Mouse (Mus musculus): ENCODE measurements at regions not wholly inside any gene's neighbourhood (a gene's known extent, or its start where the extent isn't known, plus 50 kb on each side); places are given as distances from the start of the nearest gene placed in this dataset.
A peak's percentile ranks its signal among the peaks of the same experiment; 100 is the strongest.

DNA sequence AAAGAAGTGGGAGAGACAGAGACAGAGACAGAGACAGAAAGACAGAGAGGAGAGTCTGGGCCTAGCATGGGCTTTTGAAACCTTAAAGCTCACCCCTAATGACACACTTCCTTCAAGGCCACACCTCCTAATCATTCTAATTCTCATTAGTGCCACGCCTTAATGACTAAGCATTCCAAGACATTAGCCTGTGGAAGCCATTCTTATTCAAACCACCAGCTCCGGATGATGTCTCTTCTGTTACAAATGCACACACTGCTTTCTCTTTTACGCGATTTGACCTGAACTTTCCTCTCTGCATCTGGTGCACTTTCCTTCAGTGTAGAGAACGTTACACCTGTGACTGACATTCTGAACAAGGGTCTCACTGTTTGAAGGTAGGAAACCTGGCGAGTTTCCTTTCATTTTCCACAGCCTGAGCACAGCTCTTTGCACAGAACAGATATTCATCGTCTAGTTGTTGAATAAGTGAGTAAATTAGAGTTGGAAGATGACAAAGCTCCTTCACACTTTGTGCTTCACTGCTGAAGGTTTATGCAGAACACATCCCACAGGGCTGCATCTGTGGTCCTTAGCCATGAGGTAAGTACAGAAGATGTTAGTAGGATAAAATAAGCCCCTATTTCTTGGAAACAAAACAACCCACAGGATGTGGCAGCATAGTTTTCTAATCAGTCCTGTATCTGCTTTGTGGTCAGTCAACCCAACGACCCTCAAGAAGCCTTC, 116.8 kb downstream of the Faxc start:
- DNase-seq (ENCODE audit: low spot score in 2 of 2), result no peak

DNA sequence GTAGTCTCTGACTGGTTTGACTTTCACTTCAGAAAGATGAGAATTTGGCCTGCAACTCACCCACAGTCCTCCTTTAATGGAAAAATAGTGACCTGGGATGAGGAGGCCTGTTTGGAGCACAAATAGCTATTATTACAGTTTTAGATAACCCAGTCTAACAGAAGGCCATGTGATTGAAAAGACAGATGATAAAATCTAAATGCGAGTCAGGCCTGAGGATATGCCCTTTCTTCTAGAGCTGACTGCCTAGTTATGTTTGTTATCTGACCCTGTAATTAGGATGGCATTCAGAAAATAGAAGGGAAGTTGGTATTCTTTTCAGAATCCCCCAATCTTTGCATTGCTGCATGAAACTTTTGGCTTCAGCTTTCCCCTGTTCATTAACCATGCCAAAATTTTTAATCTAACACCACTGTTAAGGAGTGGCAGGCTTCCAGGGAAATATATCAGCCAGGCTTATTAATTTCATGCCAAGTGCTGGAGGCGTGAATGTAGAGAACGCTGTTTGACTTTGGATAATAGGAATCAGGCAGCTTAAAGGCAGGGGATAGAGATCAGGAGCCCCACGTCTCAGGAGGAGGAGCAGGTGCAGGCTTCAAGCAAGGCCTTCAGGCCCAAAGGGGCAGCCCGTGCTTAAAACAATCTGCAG, 135.8 kb downstream of the Faxc start:
- no peak for DNase-seq (ENCODE audit: low spot score in 2 of 2)

DNA sequence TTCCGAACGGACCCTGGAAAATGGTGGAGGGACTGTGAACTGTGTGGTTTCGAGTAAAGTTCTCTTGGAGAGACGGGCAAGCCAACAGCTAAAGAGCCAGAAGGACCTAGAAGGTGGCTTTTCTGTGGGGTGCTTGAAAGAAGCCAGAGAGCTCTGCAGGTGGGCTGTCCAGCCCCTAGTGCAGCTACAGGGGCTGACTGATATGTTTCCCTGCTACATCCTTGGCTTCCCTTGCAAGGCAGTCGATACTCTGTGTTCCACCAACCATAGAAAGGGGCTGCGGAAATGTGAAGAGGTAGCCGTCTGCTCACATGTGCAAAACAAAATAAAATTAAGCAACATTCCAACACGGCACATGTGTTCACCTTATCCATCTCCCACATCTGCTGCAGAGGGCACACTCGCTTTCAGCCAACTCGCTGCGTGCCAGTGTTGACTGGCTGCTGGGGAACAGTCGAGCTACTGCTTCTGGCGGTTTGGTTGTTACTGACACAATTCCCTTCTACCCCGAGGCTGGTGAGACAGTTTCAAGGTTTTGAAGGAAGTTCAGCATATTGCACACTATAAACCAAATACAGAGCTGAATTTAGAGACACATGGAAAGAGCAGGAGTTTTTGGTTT, 136.7 kb downstream of the Faxc start:
- DNase-seq (ENCODE audit: low spot score in 2 of 2), result no peak

DNA sequence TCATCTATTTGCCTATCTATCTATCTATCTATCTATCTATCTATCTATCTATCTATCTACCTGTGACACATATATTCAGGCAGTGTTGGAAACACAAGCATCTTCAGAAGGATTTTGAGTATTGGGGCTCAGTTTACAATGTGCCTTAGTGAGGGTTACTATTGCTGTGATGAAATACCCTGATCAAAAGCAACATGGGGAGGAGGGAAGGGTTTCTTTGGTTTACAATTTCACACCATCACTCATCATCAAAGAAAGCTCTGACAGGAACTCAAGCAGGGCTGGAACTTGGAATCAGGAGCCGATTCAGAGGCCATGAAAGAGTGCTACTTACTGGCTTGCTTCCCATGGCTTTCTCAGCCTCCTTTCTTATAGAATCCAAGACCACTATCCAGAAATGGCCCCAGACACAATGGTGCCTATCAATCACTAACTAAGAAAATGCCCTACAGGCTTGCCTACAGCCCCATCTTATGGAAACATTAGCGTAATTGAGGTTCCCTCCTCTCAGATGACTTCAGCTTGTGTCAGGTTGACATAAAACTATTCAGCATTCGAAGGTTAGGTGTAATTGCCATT, 157.2 kb downstream of the Faxc start:
- no peak for DNase-seq (ENCODE audit: low spot score in 2 of 2)

DNA sequence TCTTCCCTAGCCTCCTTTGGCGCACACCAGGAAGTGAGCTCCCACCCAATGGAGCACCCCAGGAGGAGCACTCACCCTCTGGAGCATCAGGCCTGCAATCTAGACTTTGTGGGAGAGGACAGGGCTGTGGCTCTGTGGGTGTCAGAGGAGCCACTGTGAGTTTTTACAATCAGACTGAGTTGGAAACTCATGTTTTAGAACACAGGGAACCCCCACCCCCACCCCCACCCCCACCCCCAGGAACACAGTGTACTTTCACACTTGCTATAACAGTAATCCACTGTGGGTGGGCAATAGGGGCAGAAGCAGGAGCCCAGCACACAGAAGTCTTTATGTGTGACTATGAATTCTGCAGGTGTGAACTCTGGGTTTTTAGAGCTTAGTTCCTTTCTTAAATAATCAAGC, 158.5 kb downstream of the Faxc start:
- no peak for DNase-seq (ENCODE audit: low spot score in 2 of 2)

DNA sequence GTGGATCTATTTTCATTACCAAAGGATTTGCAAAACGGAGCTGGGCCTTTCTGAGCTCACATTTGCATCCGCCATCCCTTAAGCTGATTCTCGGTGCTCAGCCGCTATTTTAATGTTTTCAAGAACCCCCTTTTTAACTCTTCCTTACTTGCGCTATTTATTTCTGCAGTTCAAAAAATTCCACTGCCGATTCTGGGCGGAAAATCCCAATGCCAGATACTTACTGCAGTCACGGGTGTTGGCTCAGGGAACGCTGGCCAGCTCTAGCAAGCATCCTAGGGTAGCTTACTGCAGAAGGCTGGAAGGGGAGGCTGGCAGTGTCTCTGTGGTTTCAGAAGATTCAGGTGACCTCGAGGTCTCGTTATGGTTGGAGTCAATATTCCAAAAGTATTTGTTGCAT, 159.4 kb downstream of the Faxc start:
- DNase-seq (ENCODE audit: low spot score in 2 of 2), result no peak

DNA sequence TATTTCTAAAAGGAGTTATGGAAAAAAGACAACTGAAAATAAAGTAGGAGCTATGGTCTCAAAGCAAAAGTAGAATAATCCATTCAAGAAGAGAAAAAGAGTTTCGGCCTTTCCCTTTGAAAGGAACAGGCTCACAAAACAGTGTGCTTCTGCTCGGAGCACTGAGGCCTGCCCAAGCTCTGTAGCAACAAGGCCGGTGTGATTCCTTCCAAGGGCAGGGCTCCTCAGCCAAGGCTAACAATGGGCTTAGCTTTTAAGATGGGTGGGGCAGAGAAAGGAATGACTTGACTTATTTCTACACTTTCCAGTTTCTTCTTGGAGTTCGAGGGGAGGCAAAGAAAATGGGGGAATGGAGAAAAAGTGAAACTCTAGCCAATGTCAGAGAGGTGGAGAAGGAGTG, 161.4 kb downstream of the Faxc start:
- no peak for DNase-seq (ENCODE audit: low spot score in 2 of 2)

DNA sequence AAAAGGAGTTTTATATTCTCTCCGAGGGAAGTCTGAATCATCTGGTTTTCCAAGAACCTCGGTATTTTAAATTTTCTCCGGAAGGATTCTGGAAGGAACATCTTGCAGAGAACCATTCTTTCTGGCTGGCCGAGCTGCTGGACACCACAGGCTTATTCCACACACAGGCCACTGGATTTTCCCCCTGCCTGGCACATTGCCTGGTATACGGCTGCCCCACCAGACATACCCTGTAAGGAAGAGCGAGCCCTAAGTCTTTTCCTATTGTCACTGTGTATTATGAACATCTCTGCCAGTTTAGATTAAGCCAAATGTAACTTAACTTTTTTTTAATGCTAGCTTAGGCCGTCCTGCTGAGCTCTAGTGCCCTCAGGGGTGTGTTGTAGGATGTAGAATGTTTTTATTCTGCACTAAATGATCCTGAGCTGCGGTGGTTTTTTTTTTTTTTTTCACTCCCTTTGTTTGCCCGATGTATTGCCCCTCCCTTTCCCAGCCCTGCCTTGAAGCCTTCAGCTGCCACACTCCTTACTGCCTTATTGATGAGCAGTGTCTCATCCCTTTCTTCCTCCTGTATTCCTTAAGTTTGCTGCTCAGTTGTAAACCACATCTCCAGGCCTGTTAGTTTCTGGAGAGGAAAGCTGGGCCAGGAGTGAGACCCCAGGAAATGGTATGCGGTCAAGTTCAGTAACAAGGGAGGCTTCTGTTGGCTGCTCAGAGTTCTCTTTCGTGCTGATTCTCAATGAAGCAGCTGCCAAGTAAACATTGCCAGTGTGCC, 164.3 kb downstream of the Faxc start:
- DNase-seq (ENCODE audit: low spot score in 2 of 2), result peak; percentile 23 to 25

DNA sequence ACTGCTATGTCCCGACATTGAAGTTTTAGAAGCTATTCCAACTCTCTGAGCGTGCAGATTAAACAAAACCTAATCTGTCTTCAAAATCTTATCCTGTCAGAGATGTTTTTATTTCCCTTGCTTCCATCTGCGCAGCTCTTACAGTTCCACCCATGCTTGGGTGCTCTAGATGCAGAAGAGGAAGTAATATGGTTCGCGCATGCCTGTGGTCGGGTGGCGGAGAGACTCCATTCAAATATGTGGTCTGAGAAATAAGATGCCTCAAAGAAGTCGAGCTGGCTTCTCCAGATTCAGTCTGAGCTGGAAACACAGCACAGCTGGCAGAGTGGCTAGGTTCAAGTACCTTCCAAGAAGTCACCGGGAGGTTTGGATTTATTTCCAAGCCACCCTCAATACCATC, 167.5 kb downstream of the Faxc start:
- no peak for DNase-seq (ENCODE audit: low spot score in 2 of 2)

DNA sequence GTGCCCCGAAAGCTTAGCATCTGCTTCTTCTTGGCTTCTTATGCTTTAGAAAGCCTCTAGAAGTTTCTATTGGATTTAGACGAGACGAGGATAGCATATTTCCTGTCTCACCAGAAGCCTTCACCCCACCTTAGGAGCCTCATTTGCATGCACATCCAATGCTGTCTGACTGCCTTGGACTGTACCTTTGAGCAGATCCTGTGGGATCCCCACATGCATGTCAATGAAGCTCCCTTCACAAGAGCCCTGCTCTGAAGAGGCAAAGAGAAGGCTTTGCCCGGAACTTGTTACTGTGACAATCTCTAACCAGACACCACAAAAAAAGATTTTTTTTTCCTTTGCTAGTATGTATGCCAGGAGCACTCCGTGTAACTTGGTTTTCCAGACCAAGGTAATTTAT, 171.3 kb downstream of the Faxc start:
- no peak for DNase-seq (ENCODE audit: low spot score in 2 of 2)

DNA sequence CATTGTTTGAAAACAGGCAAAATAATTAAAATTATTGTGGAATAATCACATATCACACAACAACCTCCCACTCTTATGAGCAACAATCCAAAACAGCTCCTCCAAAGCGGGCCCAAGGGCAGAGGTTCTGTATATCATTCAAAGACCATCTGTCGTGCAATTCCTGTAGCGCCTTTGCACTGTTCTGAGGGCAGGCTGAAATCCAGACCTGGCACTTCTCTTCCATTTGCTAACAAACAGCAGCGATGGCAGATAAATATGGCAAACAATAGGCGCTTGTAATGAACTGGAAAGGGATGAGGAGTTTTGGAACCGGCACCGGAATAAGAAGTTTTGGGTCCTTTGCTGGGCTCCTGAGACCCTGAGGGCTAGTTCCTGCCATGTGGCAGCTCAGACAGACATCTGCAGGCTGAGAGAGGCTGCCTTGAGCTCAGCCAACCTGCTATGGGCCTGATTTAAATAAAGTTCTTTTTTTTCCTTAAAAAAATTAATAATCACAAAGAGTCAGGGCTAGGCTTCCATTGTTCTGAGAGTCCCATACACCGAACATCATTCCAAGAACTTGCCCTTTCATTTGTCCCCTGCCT, 172.0 kb downstream of the Faxc start:
- no peak for DNase-seq (ENCODE audit: low spot score in 2 of 2)

DNA sequence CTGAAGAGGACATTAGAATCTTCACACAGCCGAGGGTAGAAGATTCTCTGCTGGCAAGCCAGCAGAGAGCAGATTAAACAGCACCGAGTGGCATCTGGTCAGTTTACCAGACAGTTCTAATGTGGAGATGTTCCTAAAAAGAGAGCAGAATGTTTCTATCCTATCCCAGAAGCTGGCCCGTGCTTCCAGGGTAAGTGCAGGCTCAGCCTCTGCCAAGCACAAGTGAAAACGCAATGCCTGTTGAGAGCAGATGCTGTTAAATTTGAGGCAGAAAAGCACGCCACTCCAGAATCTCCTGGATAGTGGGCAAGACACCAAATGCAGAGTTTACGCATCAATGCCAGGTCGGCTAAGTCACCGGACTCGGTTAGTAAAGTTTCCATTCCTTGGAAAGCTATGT, 175.8 kb downstream of the Faxc start:
- peak in 1 of 2 experiments; percentile 21 for DNase-seq (ENCODE audit: low spot score in 2 of 2)

DNA sequence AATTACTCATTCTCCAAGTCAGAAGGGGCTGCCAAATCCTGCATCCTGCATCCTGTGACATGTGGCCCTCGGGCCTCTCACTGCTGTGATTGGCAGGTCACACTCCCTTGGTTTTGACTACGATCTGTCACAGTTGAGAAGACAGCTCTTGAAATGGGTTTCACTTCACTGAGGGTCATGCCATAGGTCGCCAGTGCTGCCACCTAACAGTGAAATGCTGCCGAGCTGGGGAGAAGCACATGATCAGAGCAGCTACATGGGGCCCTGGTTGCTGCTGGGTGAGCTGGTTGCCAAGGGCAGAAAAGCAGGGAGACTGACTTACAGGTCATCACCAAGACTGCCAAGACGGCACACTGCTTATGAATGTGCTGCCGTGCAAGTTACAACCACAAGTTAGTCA, 178.3 kb downstream of the Faxc start:
- DNase-seq (ENCODE audit: low spot score in 2 of 2), result no peak

DNA sequence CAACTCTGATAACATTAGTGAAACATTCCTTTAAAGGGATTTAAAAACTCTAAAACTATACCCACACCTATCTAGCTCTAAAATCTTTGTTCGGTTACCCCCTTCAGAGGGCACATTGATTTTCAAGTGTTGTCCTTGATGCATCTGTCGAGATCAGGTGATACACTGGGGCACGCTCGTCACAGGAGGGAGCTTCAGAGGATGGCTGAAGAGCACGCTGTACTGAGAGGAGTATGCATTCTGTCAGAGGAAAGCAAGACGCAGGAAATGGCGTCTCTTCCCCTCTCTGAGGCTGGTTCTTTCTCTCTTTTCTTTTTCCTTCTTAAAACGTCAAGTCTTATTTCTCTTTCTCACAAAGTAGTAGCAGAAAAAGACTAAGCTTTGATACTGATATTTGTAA, 179.3 kb downstream of the Faxc start:
- DNase-seq (ENCODE audit: low spot score in 2 of 2), result no peak

DNA sequence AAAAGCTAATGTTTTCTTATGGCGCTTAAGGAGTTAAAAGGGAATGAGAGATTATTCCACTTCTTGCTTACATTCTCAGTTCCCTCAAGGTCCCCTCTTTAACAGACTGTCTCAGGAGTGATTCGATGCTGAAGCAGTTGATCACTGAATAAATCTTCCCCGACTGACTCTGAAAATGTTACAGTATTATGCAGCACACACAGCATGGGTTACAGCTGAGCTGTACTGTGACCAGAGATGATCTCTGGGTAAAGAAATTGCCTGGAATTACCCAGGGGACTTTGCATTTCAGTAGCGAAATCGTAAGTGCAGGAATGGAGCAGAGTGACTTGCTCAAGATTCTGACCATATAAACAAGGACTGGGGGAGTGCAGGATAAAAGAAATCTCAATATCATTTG, 181.1 kb downstream of the Faxc start:
- DNase-seq (ENCODE audit: low spot score in 2 of 2), result no peak

DNA sequence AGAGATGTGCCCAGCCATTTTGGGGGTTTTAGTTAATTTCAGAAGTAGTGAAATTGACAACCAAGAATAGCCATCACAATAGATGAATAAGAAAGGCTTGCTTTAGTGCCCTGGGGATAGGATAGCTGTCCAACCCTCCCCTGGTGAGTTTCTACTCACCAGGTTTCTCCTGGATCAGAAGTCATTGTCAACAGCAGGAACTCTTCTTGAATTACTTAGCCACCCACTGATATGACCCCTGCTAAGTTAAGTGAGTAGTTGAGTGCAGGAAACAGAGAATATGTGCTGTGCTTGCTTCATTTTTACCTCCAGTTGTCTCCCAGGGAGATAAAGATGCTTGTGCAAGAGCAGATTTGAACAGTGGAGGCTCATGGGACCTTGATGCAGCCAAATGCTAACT, 183.3 kb downstream of the Faxc start:
- no peak for DNase-seq (ENCODE audit: low spot score in 2 of 2)

DNA sequence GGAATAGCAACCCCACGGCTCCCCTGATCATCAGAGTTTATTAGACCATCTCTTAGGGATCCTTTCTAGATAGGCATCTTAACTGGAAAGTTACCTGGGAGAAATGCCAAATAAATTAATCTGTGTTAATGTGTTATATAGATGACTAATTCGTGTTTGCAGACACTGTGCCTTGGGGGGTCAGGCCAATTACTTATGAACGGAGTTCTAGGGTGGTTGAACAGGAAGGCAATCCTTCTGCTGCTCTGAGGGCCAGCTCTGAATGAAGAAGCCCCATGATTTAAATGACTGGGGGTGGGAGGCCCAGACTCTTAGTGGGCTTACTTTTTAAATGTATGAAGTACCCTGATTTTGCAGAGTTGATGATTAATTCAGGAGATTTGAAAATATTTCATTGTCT, 188.7 kb downstream of the Faxc start:
- DNase-seq (ENCODE audit: low spot score in 2 of 2), result no peak

DNA sequence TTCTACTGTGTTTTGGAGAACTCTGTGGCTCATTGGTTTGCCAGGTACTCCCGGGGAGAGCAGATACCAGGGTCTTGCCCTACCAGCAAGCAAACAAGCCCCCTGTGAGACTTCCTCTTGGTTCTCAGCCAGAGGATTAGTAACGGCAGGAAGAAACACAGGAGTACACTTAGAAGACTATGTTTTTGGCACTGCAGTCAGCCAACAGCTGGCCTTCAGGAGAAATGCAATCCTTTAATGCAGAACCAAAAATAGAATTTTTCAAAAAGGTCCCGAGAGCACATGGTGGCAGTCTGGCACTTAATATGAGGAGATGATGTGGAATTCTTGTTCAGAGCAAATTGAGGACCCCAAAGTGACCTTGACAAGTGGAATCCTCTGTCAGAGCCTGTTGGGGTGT, 189.8 kb downstream of the Faxc start:
- no peak for DNase-seq (ENCODE audit: low spot score in 2 of 2)

DNA sequence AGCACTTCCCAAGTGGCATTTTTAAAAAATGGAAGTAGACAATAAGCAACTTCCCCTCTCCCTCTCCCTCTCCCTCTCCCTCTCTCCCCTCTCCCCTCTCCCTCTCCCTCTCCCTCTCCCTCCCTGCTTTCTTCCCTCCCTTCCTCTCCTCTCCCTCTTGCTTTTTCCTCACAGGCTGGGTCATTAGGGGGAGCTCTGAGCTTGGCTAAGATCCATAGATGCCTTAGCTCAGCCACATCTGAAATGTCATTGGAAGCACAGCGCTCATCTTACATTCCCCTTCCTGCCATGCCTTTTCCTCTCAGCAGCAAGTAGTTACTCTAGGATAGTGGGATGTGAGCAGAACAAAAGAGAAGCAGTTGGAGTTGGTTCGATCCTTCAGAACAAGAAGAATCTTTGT, 190.3 kb downstream of the Faxc start:
- no peak for DNase-seq (ENCODE audit: low spot score in 2 of 2)

DNA sequence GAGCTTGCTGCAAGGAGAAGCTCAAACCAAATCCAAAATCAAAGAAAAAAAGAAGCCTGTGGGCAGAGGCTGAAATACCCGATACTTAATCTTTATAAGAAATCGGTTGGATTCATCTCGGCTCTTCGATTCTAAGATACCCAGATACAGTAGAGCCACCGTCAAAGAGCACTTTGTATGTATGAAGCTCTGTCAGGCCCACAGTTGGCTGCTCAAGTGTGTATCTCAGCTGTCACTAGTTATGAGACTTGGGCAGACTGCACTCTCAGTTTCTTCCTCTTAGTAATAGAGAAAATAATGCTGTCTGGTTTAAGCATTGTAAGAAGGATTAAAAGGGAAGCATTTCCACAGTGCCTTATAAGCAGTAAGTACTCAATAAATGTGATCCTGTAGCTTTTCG, 193.7 kb downstream of the Faxc start:
- DNase-seq (ENCODE audit: low spot score in 2 of 2), result no peak

DNA sequence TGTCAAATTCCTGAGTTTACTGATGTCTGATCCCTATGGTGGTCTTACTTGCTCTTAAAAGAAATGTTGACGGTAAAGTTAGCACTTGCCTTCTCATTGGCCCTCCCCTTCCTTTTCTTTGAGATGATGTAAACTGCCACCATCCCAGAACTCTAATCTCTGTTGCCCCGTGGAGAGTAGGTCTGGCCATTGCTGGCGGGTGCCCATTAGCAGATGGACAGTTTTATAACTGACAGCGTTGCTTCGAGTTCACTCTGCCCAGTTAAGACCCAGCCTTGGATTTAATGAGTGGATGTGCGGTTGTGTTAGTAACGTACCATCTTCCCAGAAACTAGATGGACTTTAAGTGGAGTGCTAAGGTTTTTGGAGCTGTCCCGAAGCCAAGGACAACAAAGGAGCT, 199.4 kb downstream of the Faxc start:
- no peak for DNase-seq (ENCODE audit: low spot score in 2 of 2)

Data from gastrocnemius, postnatal 4 days (tissue).